Mouse (Mus musculus): ENCODE measurements at regions not wholly inside any gene's neighbourhood (a gene's known extent, or its start where the extent isn't known, plus 50 kb on each side); places are given as distances from the start of the nearest gene placed in this dataset.
"Not testable (repeated sequence)": the region's sequence is repeated elsewhere in the genome, so short reads cannot be mapped to it uniquely, and the experiment has no call there.

DNA sequence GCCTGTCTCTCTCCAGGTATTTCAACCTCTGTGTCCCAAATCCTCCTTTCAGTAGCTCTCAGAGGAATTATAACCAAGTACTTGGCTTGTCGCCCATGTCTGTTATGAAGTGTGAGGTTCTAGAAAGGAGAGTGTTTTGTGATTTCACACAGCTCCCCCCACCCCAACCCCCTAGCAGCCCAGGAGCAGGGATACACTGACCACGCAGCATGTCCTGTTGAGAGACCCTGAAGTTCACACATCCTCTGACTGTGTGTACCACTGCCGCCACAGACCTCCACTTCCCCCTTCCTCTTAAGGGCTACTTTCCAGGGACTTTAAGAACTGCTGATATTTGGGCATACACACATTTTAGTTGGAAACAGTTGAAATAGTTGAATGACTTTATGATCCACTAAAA, 289.2 kb downstream of the Hace1 start:
- no peak overlapping the region for H3K4me2 ChIP-seq (ENCODE audit: low read length)
- no peak for TF ChIP-seq CTCF (IDR thresholded peaks at IDR 0.05; ENCODE audit: low read depth)
- 37% methylated on average over 3 of the region's 3 CpGs for WGBS
- H3K27me3 ChIP-seq (ENCODE audit: insufficient read depth, low read length): no peaks in the 10 kb centered on the region
- no peak for ATAC-seq (replicated peaks; ENCODE audit: low FRiP score, low read depth)
- H3K9me3 ChIP-seq (replicated peaks; ENCODE audit: low read length): no peaks in the 10 kb centered on the region
- H3K36me3 ChIP-seq (ENCODE audit: insufficient read depth, low read length): no peaks in the 10 kb centered on the region
- peak overlapping the region; percentile 1; the same call in 1 of the 2 replicates for H3K27ac ChIP-seq
- H3K9ac ChIP-seq (ENCODE audit: low read depth, low read length): no peak overlapping the region
- no peaks in the 10 kb centered on the region for H3K4me1 ChIP-seq (replicated peaks; ENCODE audit: insufficient read depth, low read length)
- DNase-seq (ENCODE audit: low spot score): no peak
- no peak overlapping the region for H3K4me3 ChIP-seq (replicated peaks; ENCODE audit: low read depth, low read length)

DNA sequence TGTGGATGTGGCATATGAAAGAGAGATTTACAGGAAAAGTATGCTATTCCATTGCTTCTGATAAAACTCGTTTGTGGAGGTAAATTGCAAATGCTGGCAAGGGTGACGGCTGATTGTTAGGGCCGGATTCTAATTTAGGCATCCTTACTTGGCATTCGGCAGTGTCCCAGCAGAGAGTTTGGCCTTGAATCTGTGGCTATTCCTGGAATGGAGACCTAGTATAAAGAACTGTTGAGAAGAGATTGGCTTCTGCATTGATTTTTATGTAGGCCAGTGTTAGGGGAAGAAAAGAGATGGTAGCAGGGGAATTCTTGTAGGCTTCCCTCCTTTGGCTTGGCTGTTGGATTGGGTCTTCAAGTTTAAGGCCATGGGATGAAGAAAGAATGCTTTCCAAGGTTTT, 293.4 kb downstream of the Hace1 start:
- Histone ChIP-seq H3K4me2 (ENCODE audit: low read length) (no peak overlapping the region), H3K4me3 (replicated peaks; ENCODE audit: low read depth, low read length) (no peak overlapping the region), H3K4me1 (replicated peaks; ENCODE audit: insufficient read depth, low read length) (0 out of 2 replicates have a peak, but pooled peaks cover 2% of the 10 kb centered on the region), H3K9ac (ENCODE audit: low read depth, low read length) (no peak overlapping the region), H3K36me3 (ENCODE audit: insufficient read depth, low read length) (no peaks in the 10 kb centered on the region), H3K9me3 (replicated peaks; ENCODE audit: low read length) (no peaks in the 10 kb centered on the region), H3K27ac (no peak overlapping the region), H3K27me3 (ENCODE audit: insufficient read depth, low read length) (no peaks in the 10 kb centered on the region)
- no peak for ATAC-seq (replicated peaks; ENCODE audit: low FRiP score, low read depth)
- 86% methylated on average over 4 of the region's 4 CpGs for WGBS
- DNase-seq (ENCODE audit: low spot score): no peak
- no peak for TF ChIP-seq CTCF (IDR thresholded peaks at IDR 0.05; ENCODE audit: low read depth)

DNA sequence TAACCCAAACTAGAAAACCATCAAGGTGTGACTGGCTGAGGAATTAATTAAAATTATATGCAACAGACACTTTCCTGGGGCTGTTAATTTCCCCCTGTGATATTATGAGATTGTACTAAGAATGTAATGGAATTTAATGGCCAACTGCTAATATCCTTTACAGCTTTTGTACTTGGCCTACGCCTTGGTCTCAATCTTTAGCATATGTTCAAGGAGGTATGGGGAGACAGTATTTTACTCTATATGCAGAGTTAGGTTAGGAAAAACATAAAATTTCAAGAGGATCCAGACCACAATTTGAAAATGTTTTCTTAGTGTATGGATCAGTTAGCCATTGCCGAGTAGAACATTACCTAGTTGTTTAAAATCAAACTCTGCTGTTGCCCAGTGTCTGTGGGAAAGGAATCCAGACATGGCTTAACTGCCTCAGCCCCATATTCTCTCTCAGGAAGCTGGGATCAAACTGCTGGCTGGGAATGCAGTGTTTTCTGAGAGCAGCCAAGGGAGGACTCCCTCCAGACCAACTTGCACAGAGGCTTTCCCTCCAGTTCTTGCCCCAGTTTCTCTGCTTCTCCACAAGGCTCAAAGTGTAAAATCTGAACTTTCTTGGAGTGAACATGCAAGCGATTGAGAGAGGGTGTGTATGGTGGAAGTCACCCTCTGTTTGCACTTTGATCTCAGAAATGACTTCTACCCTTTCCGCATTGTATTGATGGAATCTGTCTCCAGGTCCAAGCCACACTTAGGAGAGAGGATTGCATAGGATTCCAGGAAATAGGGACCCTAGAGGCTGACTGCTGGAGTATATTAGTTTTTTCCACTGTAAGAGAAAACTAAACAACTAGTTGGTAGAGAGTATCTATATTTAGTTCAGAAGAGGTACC, 294.6 kb downstream of the Hace1 start:
- Histone ChIP-seq H3K4me2 (ENCODE audit: low read length) (no peak overlapping the region), H3K9me3 (replicated peaks; ENCODE audit: low read length) (no peaks in the 10 kb centered on the region), H3K4me3 (replicated peaks; ENCODE audit: low read depth, low read length) (no peak overlapping the region), H3K36me3 (ENCODE audit: insufficient read depth, low read length) (no peaks in the 10 kb centered on the region), H3K27me3 (ENCODE audit: insufficient read depth, low read length) (no peaks in the 10 kb centered on the region), H3K27ac (peak overlapping the region; percentile 75), H3K9ac (ENCODE audit: low read depth, low read length) (no peak overlapping the region), H3K4me1 (replicated peaks; ENCODE audit: insufficient read depth, low read length) (0 out of 2 replicates have a peak, but pooled peaks cover 2% of the 10 kb centered on the region)
- TF ChIP-seq CTCF (IDR thresholded peaks at IDR 0.05; ENCODE audit: low read depth): no peak
- DNase-seq (ENCODE audit: low spot score) (no peak), ATAC-seq (replicated peaks; ENCODE audit: low FRiP score, low read depth) (no peak)
- whole genome bisulfite sequencing: 59% methylated on average over 4 of the region's 4 CpGs

DNA sequence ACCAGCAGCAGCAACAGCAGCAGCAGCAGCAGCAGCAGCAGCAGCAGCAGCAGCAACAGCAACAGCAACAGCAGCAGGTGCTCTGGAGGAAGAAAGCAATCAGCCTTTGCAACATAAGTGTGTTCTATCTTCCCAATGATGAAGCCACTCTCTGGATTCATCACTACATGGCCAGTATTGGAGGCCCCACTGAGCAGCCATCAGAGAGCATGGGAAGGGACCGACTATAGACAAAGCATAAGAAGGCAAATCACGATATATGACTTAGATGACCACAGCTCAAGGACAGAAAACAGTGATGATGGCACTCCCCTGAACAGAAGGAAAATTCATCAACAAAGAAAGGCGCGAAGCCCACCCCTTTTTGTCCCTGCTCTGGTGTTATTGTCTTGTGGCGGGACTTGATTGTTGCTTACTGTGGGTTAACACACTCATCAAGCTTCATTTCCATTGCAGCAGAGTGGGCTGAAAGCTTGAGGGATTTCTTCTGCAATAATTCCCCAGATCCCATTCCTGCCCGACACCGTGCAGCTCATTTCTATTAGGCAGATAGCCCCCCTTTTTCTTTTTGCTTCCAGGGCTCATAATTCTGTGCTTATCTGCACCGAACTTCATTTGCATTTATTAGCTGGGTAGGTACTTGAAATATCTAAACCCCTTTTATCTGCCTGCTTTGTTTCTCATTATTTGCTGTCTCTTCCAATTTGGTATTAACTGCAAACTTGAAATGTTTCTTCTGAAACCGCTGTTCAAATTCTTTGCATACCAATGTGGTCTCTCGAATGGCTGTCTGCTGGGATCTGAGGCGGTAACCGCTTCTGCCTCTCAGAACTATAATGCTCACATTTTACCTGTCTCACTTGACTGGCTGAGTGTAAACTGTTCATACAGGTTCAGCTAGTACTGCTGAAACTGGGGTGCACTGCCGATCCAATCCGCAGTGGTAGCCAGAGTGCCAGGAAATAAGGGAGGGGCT, 296.5 kb downstream of the Hace1 start:
- peak; percentile 61 for DNase-seq (ENCODE audit: low spot score)
- Histone ChIP-seq H3K4me1 (replicated peaks; ENCODE audit: insufficient read depth, low read length) (0 out of 2 replicates have a peak, but pooled peaks cover 2% of the 10 kb centered on the region), H3K27me3 (ENCODE audit: insufficient read depth, low read length) (no peaks in the 10 kb centered on the region), H3K27ac (0 out of 2 replicates have a peak overlapping the region, but pooled peaks have one; percentile 9), H3K9ac (ENCODE audit: low read depth, low read length) (no peak overlapping the region), H3K4me2 (ENCODE audit: low read length) (peak overlapping the region; percentile 28; the same call in 1 of the 2 replicates), H3K9me3 (replicated peaks; ENCODE audit: low read length) (no peaks in the 10 kb centered on the region), H3K36me3 (ENCODE audit: insufficient read depth, low read length) (no peaks in the 10 kb centered on the region), H3K4me3 (replicated peaks; ENCODE audit: low read depth, low read length) (no peak overlapping the region)
- no peak for TF ChIP-seq CTCF (IDR thresholded peaks at IDR 0.05; ENCODE audit: low read depth)
- peak; percentile 63; the same call in 1 of the 2 replicates for ATAC-seq (replicated peaks; ENCODE audit: low FRiP score, low read depth)
- WGBS: 51% methylated on average over 14 of the region's 14 CpGs

DNA sequence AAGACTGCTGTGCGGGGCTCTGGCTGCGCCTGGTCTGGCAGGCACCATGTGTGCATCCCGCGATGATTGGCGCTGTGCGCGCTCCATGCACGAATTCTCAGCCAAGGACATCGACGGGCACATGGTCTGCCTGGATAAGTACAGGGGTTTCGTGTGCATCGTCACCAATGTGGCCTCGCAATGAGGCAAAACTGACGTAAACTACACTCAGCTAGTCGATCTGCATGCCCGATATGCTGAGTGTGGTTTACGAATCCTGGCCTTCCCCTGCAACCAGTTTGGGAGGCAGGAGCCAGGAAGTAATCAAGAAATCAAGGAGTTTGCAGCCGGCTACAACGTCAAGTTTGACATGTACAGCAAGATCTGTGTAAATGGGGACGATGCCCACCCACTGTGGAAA, 297.7 kb downstream of the Hace1 start:
- ATAC-seq (replicated peaks; ENCODE audit: low FRiP score, low read depth); H3K27ac ChIP-seq; H3K36me3 ChIP-seq (ENCODE audit: insufficient read depth, low read length); H3K4me3 ChIP-seq (replicated peaks; ENCODE audit: low read depth, low read length); H3K9me3 ChIP-seq (replicated peaks; ENCODE audit: low read length); H3K9ac ChIP-seq (ENCODE audit: low read depth, low read length); H3K4me1 ChIP-seq (replicated peaks; ENCODE audit: insufficient read depth, low read length); DNase-seq (ENCODE audit: low spot score); H3K4me2 ChIP-seq (ENCODE audit: low read length); H3K27me3 ChIP-seq (ENCODE audit: insufficient read depth, low read length): not testable (repeated sequence)
- 98% methylated on average over 20 of the region's 20 CpGs for WGBS

DNA sequence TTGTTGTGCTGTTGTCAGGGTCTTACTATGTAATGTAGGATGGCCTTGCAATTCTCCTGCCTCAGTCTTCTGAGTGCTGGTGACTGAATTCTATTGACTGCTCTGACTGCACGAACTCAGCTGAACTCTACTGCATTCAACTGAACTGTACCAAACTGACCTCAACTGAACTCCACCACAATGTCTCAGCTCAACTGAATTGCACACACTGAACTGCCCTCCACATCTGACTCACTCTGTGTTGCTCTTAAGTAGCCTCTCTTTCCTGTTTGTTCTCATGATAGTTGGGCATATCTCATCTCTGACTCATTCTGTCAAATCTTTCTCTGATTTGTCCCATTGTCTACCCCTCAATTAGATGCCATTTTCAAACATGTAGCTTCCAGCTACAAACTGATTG, 306.1 kb downstream of the Hace1 start:
- WGBS: 82% methylated on average over 1 of the region's 1 CpGs
- Histone ChIP-seq H3K4me3 (replicated peaks; ENCODE audit: low read depth, low read length) (no peak overlapping the region), H3K4me1 (replicated peaks; ENCODE audit: insufficient read depth, low read length) (no peaks in the 10 kb centered on the region), H3K9me3 (replicated peaks; ENCODE audit: low read length) (no peaks in the 10 kb centered on the region), H3K27me3 (ENCODE audit: insufficient read depth, low read length) (no peaks in the 10 kb centered on the region), H3K9ac (ENCODE audit: low read depth, low read length) (no peak overlapping the region), H3K36me3 (ENCODE audit: insufficient read depth, low read length) (no peaks in the 10 kb centered on the region), H3K4me2 (ENCODE audit: low read length) (no peak overlapping the region), H3K27ac (no peak overlapping the region)
- ATAC-seq (replicated peaks; ENCODE audit: low FRiP score, low read depth) (no peak), DNase-seq (ENCODE audit: low spot score) (no peak)
- no peak for TF ChIP-seq CTCF (IDR thresholded peaks at IDR 0.05; ENCODE audit: low read depth)
